Mouse (Mus musculus): ENCODE data around the gene Lsm14b. TPM values are rescaled to one million over a fixed set of nuclear protein-coding genes. Genes with fewer than 3 reads are reported as not detected.

The Lsm14b gene
- total and polyA plus RNA-seq, 3 experiments: 12.2 to 16.5 (median 15.3) TPM

GRCm38 (mm10) chr2:180020919-180021318 lies 3.9 kb upstream of the Lsm14b start:
- H3K27me3 ChIP-seq (replicated peaks): peaks cover 70% of the 10 kb centered on the region
- in situ Hi-C loops (cut with MboI; ENCODE audit: low pct_ligation_motif_present, low pct_unique_long_range_greater_than_20kb, low sequenced_read_pairs): no loop called here
- dilution Hi-C loops (cut with MboI; ENCODE audit: extremely low pct_ligation_motif_present, extremely low pct_unique_long_range_greater_than_20kb, low sequenced_read_pairs): no loop called here

GRCm38 (mm10) chr2:180022751-180023150 lies 2.0 kb upstream of the Lsm14b start:
- no peak overlapping the region for H3K27ac ChIP-seq (ENCODE audit: insufficient read depth, low read depth)
- peaks cover 8 to 28% of the 10 kb centered on the region in 2 experiments for H3K4me1 ChIP-seq (ENCODE audit: control insufficient read depth in 1 of 2, insufficient read depth in 2 of 2)
- DNase-seq (ENCODE audit: extremely low read depth): no peak
- dilution Hi-C loops (cut with MboI; ENCODE audit: extremely low pct_ligation_motif_present, extremely low pct_unique_long_range_greater_than_20kb, low sequenced_read_pairs) (no loop called here), in situ Hi-C loops (cut with MboI; ENCODE audit: low pct_ligation_motif_present, low pct_unique_long_range_greater_than_20kb, low sequenced_read_pairs) (no loop called here)
- H3K36me3 ChIP-seq (replicated peaks in 1 of 2; ENCODE audit: control insufficient read depth in 1 of 2, insufficient read depth in 1 of 2, low read length in 1 of 2): peaks cover 2 to 14% of the 10 kb centered on the region in 2 experiments
- 0 out of 2 replicates have a peak, but pooled peaks cover 5% of the 10 kb centered on the region for H3K79me2 ChIP-seq (replicated peaks; ENCODE audit: control insufficient read depth, extremely low read depth, insufficient read depth, poor library complexity, severe bottlenecking)
- H3K9ac ChIP-seq (ENCODE audit: insufficient read depth, low read depth): no peak overlapping the region
- no peak for TF ChIP-seq MAZ (IDR thresholded peaks at IDR 0.05; ENCODE audit: low read depth, low read length)
- no peak for TF ChIP-seq EP300 (IDR thresholded peaks at IDR 0.05; ENCODE audit: low read length)
- no peak overlapping the region for H3K4me3 ChIP-seq (replicated peaks in 1 of 3; ENCODE audit: low read depth in 2 of 3, low read length in 2 of 3, poor library complexity in 1 of 3)
- no peak overlapping the region for H3K4me2 ChIP-seq (ENCODE audit: insufficient read depth, low read depth, poor library complexity, severe bottlenecking)
- H3K9me3 ChIP-seq (replicated peaks; ENCODE audit: low read length): no peaks in the 10 kb centered on the region
- H3K27me3 ChIP-seq (replicated peaks): peaks cover 59% of the 10 kb centered on the region

More at GRCm38 (mm10) chr2:180020919-180021318, 3.9 kb upstream of the Lsm14b start:
- Histone ChIP-seq H3K9ac (ENCODE audit: insufficient read depth, low read depth) (no peak overlapping the region), H3K79me2 (replicated peaks; ENCODE audit: control insufficient read depth, extremely low read depth, insufficient read depth, poor library complexity, severe bottlenecking) (0 out of 2 replicates have a peak, but pooled peaks cover 2% of the 10 kb centered on the region), H3K27ac (ENCODE audit: insufficient read depth, low read depth) (no peak overlapping the region), H3K36me3 (replicated peaks in 1 of 2; ENCODE audit: control insufficient read depth in 1 of 2, insufficient read depth in 1 of 2, low read length in 1 of 2) (no peaks in the 10 kb centered on the region), H3K4me1 (ENCODE audit: control insufficient read depth in 1 of 2, insufficient read depth in 2 of 2) (peaks cover 0 to 10% of the 10 kb centered on the region in 2 experiments; a peak in 2 of 4 replicates), H3K4me2 (ENCODE audit: insufficient read depth, low read depth, poor library complexity, severe bottlenecking) (no peak overlapping the region), H3K4me3 (replicated peaks in 1 of 3; ENCODE audit: low read depth in 2 of 3, low read length in 2 of 3, poor library complexity in 1 of 3) (no peak overlapping the region), H3K9me3 (replicated peaks; ENCODE audit: low read length) (no peaks in the 10 kb centered on the region)
- DNase-seq (ENCODE audit: extremely low read depth): no peak
- TF ChIP-seq MXI1 (IDR thresholded peaks at IDR 0.05; ENCODE audit: low read depth, low read length) (no peak), CTCF (conservative IDR thresholded peaks at IDR 0.05 in 1 of 2, IDR thresholded peaks at IDR 0.05 in 1 of 2; ENCODE audit: low read depth in 2 of 2, low read length in 2 of 2) (no peak), ZKSCAN1 (IDR thresholded peaks at IDR 0.05; ENCODE audit: borderline replicate concordance, low read depth, low read length) (no peak), TCF12 (IDR thresholded peaks at IDR 0.05; ENCODE audit: low read depth, low read length) (no peak), EP300 (IDR thresholded peaks at IDR 0.05; ENCODE audit: low read length) (no peak), UBTF (IDR thresholded peaks at IDR 0.05; ENCODE audit: low read depth, low read length) (no peak), IRF4 (IDR thresholded peaks at IDR 0.05; ENCODE audit: low read depth, low read length) (no peak), KAT2A (IDR thresholded peaks at IDR 0.05; ENCODE audit: insufficient replicate concordance, low read length) (no peak), CHD2 (IDR thresholded peaks at IDR 0.05; ENCODE audit: low read length) (no peak), BHLHE40 (IDR thresholded peaks at IDR 0.05; ENCODE audit: low read depth, low read length) (no peak), POLR2AphosphoS2 (IDR thresholded peaks at IDR 0.05; ENCODE audit: low read depth, low read length) (no peak), MEF2A (IDR thresholded peaks at IDR 0.05; ENCODE audit: borderline replicate concordance, low read depth, low read length) (no peak), USF1 (IDR thresholded peaks at IDR 0.05; ENCODE audit: low read depth, low read length) (no peak), ZNF384 (IDR thresholded peaks at IDR 0.05; ENCODE audit: low read depth, low read length) (no peak), ZMIZ1 (IDR thresholded peaks at IDR 0.05; ENCODE audit: low read depth, low read length) (no peak), RAD21 (IDR thresholded peaks at IDR 0.05; ENCODE audit: low read depth, low read length) (no peak), USF2 (conservative IDR thresholded peaks at IDR 0.05; ENCODE audit: low read depth, low read length) (no peak)
